In genomic region chr4:117403411-117403810, GRCm38 (mm10) we compare ENCODE assay signal across 27 mouse cellular contexts.
DNase-seq lines count a peak whose midpoint lies in the region; ATAC-seq and TF ChIP-seq lines count a peak whose summit lies in the region.
"Had no signal": no experiment of that assay in that cellular context is flagged by ENCODE, and none has a peak within 500 bp of the region (broad histone marks: within the 10 kb centered on the region; RNA-seq: fewer than 3 reads in every experiment).

No protein-coding gene starts in this region.

- no peak overlapping the region for H3K27ac ChIP-seq in intestine, embryonic 15.5 days
- peak overlapping the region; percentile 50 for H3K27ac ChIP-seq in intestine, postnatal 0 days (ENCODE audit: low read depth, low read length)
- H3K27ac ChIP-seq in limb, embryonic 10.5 days: 0 out of 2 replicates have a peak overlapping the region, but pooled peaks have one; percentile 21
- no peak overlapping the region for H3K27ac ChIP-seq in layer of hippocampus, adult 2 months
- no peak overlapping the region for H3K27ac ChIP-seq in kidney, embryonic 14.5 days (ENCODE audit: low read depth, low read length)
- H3K27ac ChIP-seq: embryonic facial prominence, embryonic 13.5 days; embryonic facial prominence, embryonic 15.5 days; forebrain, embryonic 10.5 days; forebrain, embryonic 12.5 days had no signal

- peaks cover 4% of the 10 kb centered on the region; the same call in 1 of the 2 replicates for H3K36me3 ChIP-seq in E14TG2a.4 (ENCODE audit: insufficient read depth, low read length)
- H3K36me3 ChIP-seq in intestine, embryonic 15.5 days: no peaks in the 10 kb centered on the region
- no peaks in the 10 kb centered on the region for H3K36me3 ChIP-seq in intestine, postnatal 0 days (ENCODE audit: control insufficient read depth, insufficient read depth)
- H3K36me3 ChIP-seq in limb, embryonic 10.5 days: no peaks in the 10 kb centered on the region
- H3K36me3 ChIP-seq in kidney, embryonic 14.5 days (ENCODE audit: control insufficient read depth, insufficient read depth, low read length): no peaks in the 10 kb centered on the region
- H3K36me3 ChIP-seq: embryonic facial prominence, embryonic 13.5 days; embryonic facial prominence, embryonic 15.5 days; forebrain, embryonic 10.5 days; forebrain, embryonic 12.5 days; G1E had no signal

- no peaks in the 10 kb centered on the region for H3K9me3 ChIP-seq in E14TG2a.4 (ENCODE audit: low read length)
- H3K9me3 ChIP-seq in intestine, embryonic 15.5 days: no peaks in the 10 kb centered on the region
- no peaks in the 10 kb centered on the region for H3K9me3 ChIP-seq in intestine, postnatal 0 days (ENCODE audit: control insufficient read depth)
- H3K9me3 ChIP-seq in limb, embryonic 10.5 days (replicated peaks): no peaks in the 10 kb centered on the region
- no peaks in the 10 kb centered on the region for H3K9me3 ChIP-seq in kidney, embryonic 14.5 days (ENCODE audit: control insufficient read depth, low read length)
- H3K9me3 ChIP-seq: embryonic facial prominence, embryonic 13.5 days; embryonic facial prominence, embryonic 15.5 days; forebrain, embryonic 10.5 days; forebrain, embryonic 12.5 days; G1E had no signal

- TF ChIP-seq CTCF in E14TG2a.4 (conservative IDR thresholded peaks at IDR 0.05; ENCODE audit: low read length): no peak
- no peak for TF ChIP-seq CTCF in intestine, postnatal 0 days (IDR thresholded peaks at IDR 0.05; ENCODE audit: low read depth)
- no peak for TF ChIP-seq CTCF in layer of hippocampus, adult 2 months (conservative IDR thresholded peaks at IDR 0.05)

- peak; percentile 87 for ATAC-seq in intestine, embryonic 15.5 days
- ATAC-seq in intestine, postnatal 0 days: peak; percentile 82
- ATAC-seq in kidney, embryonic 14.5 days (ENCODE audit: low FRiP score, low TSS enrichment): no peak
- ATAC-seq: activated CD4-positive, CD25-positive, alpha-beta regulatory T cell, adult 4 months; forebrain, embryonic 14.5 days; forebrain, embryonic 16.5 days; Patski had no signal

- H3K4me3 ChIP-seq in E14TG2a.4 (replicated peaks; ENCODE audit: low read length): peak overlapping the region; percentile 54
- no peak overlapping the region for H3K4me3 ChIP-seq in intestine, embryonic 15.5 days (replicated peaks)
- no peak overlapping the region for H3K4me3 ChIP-seq in intestine, postnatal 0 days (ENCODE audit: low read depth, low read length)
- H3K4me3 ChIP-seq in limb, embryonic 10.5 days: no peak overlapping the region
- H3K4me3 ChIP-seq in layer of hippocampus, adult 2 months: no peak overlapping the region
- H3K4me3 ChIP-seq in kidney, embryonic 14.5 days (ENCODE audit: low read length): no peak overlapping the region
- H3K4me3 ChIP-seq: embryonic facial prominence, embryonic 13.5 days; embryonic facial prominence, embryonic 15.5 days; erythroblast, embryonic 14.5 days; forebrain, embryonic 10.5 days; forebrain, embryonic 12.5 days had no signal

- H3K4me1 ChIP-seq in E14TG2a.4 (replicated peaks; ENCODE audit: low read depth, low read length): peaks cover 52% of the 10 kb centered on the region
- no peaks in the 10 kb centered on the region for H3K4me1 ChIP-seq in intestine, embryonic 15.5 days (replicated peaks)
- H3K4me1 ChIP-seq in intestine, postnatal 0 days (replicated peaks; ENCODE audit: control insufficient read depth, insufficient read depth, low read length): no peaks in the 10 kb centered on the region
- H3K4me1 ChIP-seq in limb, embryonic 10.5 days: peaks cover 50% of the 10 kb centered on the region
- peaks cover 3% of the 10 kb centered on the region; the same call in 1 of the 2 replicates for H3K4me1 ChIP-seq in kidney, embryonic 14.5 days (ENCODE audit: control insufficient read depth, insufficient read depth, low read length)
- H3K4me1 ChIP-seq: embryonic facial prominence, embryonic 15.5 days had no signal

- no peak for DNase-seq in limb, embryonic 10.5 days (ENCODE audit: low spot score)
- DNase-seq in left cerebral cortex, postnatal 4 days: no peak
- DNase-seq in neural tube, embryonic 10.5 days (ENCODE audit: extremely low spot score, low spot score): no peak
- DNase-seq in layer of hippocampus, adult 2 months (ENCODE audit: low spot score in 2 of 2): no peak
- DNase-seq: adrenal gland, adult 8-10 months; adrenal gland, postnatal 14 days; adrenal gland, postnatal 36 days; cerebellum, adult 11-12 months; cerebellum, adult 2 months; cerebellum, adult 9-10 months; cerebellum, postnatal 10 days; cerebellum, postnatal 25 days; embryo, embryonic 11 days had no signal

- no peaks in the 10 kb centered on the region for H3K27me3 ChIP-seq in E14TG2a.4 (ENCODE audit: insufficient read depth, low read length)
- no peaks in the 10 kb centered on the region for H3K27me3 ChIP-seq in intestine, embryonic 15.5 days (replicated peaks)
- no peaks in the 10 kb centered on the region for H3K27me3 ChIP-seq in intestine, postnatal 0 days (replicated peaks; ENCODE audit: control insufficient read depth, insufficient read depth, low read length)
- peaks cover 16% of the 10 kb centered on the region for H3K27me3 ChIP-seq in limb, embryonic 10.5 days (ENCODE audit: low read depth, poor library complexity, severe bottlenecking)
- H3K27me3 ChIP-seq in kidney, embryonic 14.5 days (ENCODE audit: control insufficient read depth, insufficient read depth, low read length): no peaks in the 10 kb centered on the region; the same call in 1 of the 2 replicates
- H3K27me3 ChIP-seq: embryonic facial prominence, embryonic 15.5 days had no signal

- H3K9ac ChIP-seq in intestine, embryonic 15.5 days: no peak overlapping the region
- no peak overlapping the region for H3K9ac ChIP-seq in intestine, postnatal 0 days (ENCODE audit: low read depth, low read length)
- no peak overlapping the region for H3K9ac ChIP-seq in kidney, embryonic 14.5 days (ENCODE audit: low read depth, low read length)
- H3K9ac ChIP-seq: embryonic facial prominence, embryonic 13.5 days; embryonic facial prominence, embryonic 15.5 days; forebrain, embryonic 12.5 days had no signal

- intact Hi-C loops in left cerebral cortex, postnatal 4 days (cut with DNase I): no loop called here

- WGBS in intestine, embryonic 15.5 days: 24% methylated on average over 3 of the region's 3 CpGs
- WGBS in intestine, postnatal 0 days: 10% methylated on average over 3 of the region's 3 CpGs
- WGBS in limb, embryonic 10.5 days: 48% methylated on average over 3 of the region's 3 CpGs
- WGBS in kidney, embryonic 14.5 days: 24% methylated on average over 3 of the region's 3 CpGs

- no peak overlapping the region for H3K4me2 ChIP-seq in intestine, embryonic 15.5 days (replicated peaks)
- no peak overlapping the region for H3K4me2 ChIP-seq in intestine, postnatal 0 days (replicated peaks; ENCODE audit: low read depth)
- no peak overlapping the region for H3K4me2 ChIP-seq in kidney, embryonic 14.5 days (replicated peaks; ENCODE audit: low read depth, low read length)
- H3K4me2 ChIP-seq: embryonic facial prominence, embryonic 13.5 days; embryonic facial prominence, embryonic 15.5 days; forebrain, embryonic 12.5 days had no signal

Comparison
In these comparisons a context has a peak if more than half of its experiments do, and no peak if none do; other contexts are left out.
1. H3K27ac ChIP-seq: peak in intestine, postnatal 0 days (single experiment) and limb, embryonic 10.5 days (single experiment); none in intestine, embryonic 15.5 days (single experiment), layer of hippocampus, adult 2 months (single experiment) and kidney, embryonic 14.5 days (single experiment).